Mouse (Mus musculus) liver, embryonic 12.5 days (tissue): ENCODE results near the gene Plce1. TPM values are rescaled to one million over a fixed set of nuclear protein-coding genes. Genes with fewer than 3 reads are reported as not detected.

Experiments
- ATAC-seq: fragments of 200-750 bp; cut with Nextera tagmentation; 2 replicates; pipeline ENCODE4 v1.8.0; 2017; ENCODE audit warnings: moderate number of reproducible peaks, mild to moderate bottlenecking, moderate library complexity
- H3K27ac ChIP-seq: fragments of 300-500 bp; sonication (generic); 2 replicates; pipeline ENCODE4 v1.5.1; 2016; ENCODE audit warnings: mild to moderate bottlenecking
- H3K27me3 ChIP-seq: fragments of 300-500 bp; sonication (generic); replicated peaks from 2 replicates; pipeline ENCODE4 v1.6.1; 2016; ENCODE audit warnings: mild to moderate bottlenecking, moderate library complexity
- H3K36me3 ChIP-seq: fragments of 300-500 bp; sonication (generic); 2 replicates; pipeline ENCODE4 v1.6.1; 2016; ENCODE audit warnings: mild to moderate bottlenecking, moderate library complexity
- H3K4me1 ChIP-seq: fragments of 300-500 bp; sonication (generic); 2 replicates; pipeline ENCODE4 v1.6.1; 2016
- H3K4me2 ChIP-seq: fragments of 300-500 bp; sonication (generic); 2 replicates; pipeline ENCODE4 v1.6.1; 2016; ENCODE audit warnings: mild to moderate bottlenecking, moderate library complexity
- H3K4me3 ChIP-seq: fragments of 300-500 bp; sonication (generic); 2 replicates; pipeline ENCODE4 v1.5.1; 2016; ENCODE audit warnings: mild to moderate bottlenecking, moderate library complexity
- H3K9ac ChIP-seq: fragments of 300-500 bp; sonication (generic); 2 replicates; pipeline ENCODE4 v1.6.1; 2016; ENCODE audit warnings: mild to moderate bottlenecking, moderate library complexity
- H3K9me3 ChIP-seq: fragments of 300-500 bp; sonication (generic); replicated peaks from 2 replicates; pipeline ENCODE4 v1.6.1; 2016; ENCODE audit warnings: mild to moderate bottlenecking, moderate library complexity
- WGBS: fragments of 180-500 bp; shearing (Covaris S2); methylation state at CpG from one replicate; pipeline ENCODE4 v1.1.7; 2016; ENCODE audit not compliant: insufficient replicate concordance; 5-methylcytosine and 5-hydroxymethylcytosine counted together
- polyA plus RNA-seq: library from polyadenylated mRNA; unstranded; fragments of >200 nt; fragmentation: Nextera tagmentation; extraction: Ambion mirVana; gene quantifications from 2 replicates; pipeline ENCODE4 v1.2.1, GENCODE M21; 2016

Plce1 gene
- polyA plus RNA-seq, 1 experiment from 2014 or later = 0.82 TPM

- Histone ChIP-seq H3K27ac (no peak overlapping the region), H3K9me3 (no peaks in the 10 kb centered on the region), H3K36me3 (no peaks in the 10 kb centered on the region), H3K4me1 (no peaks in the 10 kb centered on the region), H3K27me3 (peaks cover 52% of the 10 kb centered on the region), H3K9ac (no peak overlapping the region), H3K4me3 (no peak overlapping the region), H3K4me2 (no peak overlapping the region)
- ATAC-seq = no peak
- 55% methylated on average over 5 of the region's 5 CpGs for WGBS
These were observed 2.6 kb upstream of the Plce1 start for GRCm38 (mm10) chr19:38478286-38478685.

DNA sequence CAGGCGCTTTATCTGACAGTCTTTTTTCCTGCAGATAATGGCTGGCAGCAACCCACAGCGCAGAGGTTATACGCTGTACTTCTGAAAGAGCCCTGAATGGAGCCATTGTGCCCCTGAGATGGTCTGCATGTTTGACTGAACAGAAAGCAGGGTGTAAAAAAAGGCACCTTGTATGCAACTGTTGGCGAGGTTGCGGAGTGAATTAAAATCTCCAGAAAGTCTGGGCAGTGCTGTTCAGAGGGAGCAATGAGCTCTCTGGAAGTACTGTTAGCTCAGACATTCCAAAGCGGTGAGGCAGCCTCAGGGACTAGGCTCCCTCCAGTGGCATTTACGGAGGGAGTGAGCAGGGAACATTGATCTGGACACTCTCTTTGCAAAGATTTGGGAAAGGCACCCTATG, 2.0 kb upstream of the Plce1 start:
- WGBS = 43% methylated on average over 7 of the region's 7 CpGs
- ATAC-seq = no peak
- H3K4me1 ChIP-seq = no peaks in the 10 kb centered on the region
- H3K9ac ChIP-seq = no peak overlapping the region
- no peak overlapping the region for H3K27ac ChIP-seq
- no peak overlapping the region for H3K4me3 ChIP-seq
- H3K36me3 ChIP-seq = no peaks in the 10 kb centered on the region
- no peak overlapping the region for H3K4me2 ChIP-seq
- peaks cover 59% of the 10 kb centered on the region for H3K27me3 ChIP-seq
- no peaks in the 10 kb centered on the region for H3K9me3 ChIP-seq

- Histone ChIP-seq H3K36me3 (no peaks in the 10 kb centered on the region), H3K27me3 (peaks cover 62% of the 10 kb centered on the region), H3K9ac (no peak overlapping the region), H3K9me3 (no peaks in the 10 kb centered on the region), H3K4me3 (no peak overlapping the region), H3K4me1 (no peaks in the 10 kb centered on the region), H3K27ac (no peak overlapping the region), H3K4me2 (no peak overlapping the region)
- 66% methylated on average over 5 of the region's 5 CpGs for WGBS
- ATAC-seq = no peak
These were observed 1.4 kb upstream of the Plce1 start for GRCm38 (mm10) chr19:38479473-38479872.

GRCm38 (mm10) chr19:38480156-38480720, 671 bp upstream of the Plce1 start:
- no peaks in the 10 kb centered on the region for H3K4me1 ChIP-seq
- peak overlapping the region; percentile 54; the same call in 1 of the 2 replicates for H3K4me3 ChIP-seq
- 12% methylated on average over 12 of the region's 12 CpGs for WGBS
- H3K9ac ChIP-seq = no peak overlapping the region
- no peak for ATAC-seq
- H3K27ac ChIP-seq = no peak overlapping the region
- H3K4me2 ChIP-seq = peak overlapping the region; percentile 63
- no peaks in the 10 kb centered on the region for H3K9me3 ChIP-seq
- H3K36me3 ChIP-seq = no peaks in the 10 kb centered on the region
- H3K27me3 ChIP-seq = peaks cover 62% of the 10 kb centered on the region

- Histone ChIP-seq H3K4me2 (peak overlapping the region; percentile 63), H3K9me3 (no peaks in the 10 kb centered on the region), H3K36me3 (no peaks in the 10 kb centered on the region), H3K27me3 (peaks cover 68% of the 10 kb centered on the region), H3K4me3 (no peak overlapping the region), H3K4me1 (no peaks in the 10 kb centered on the region), H3K9ac (no peak overlapping the region), H3K27ac (no peak overlapping the region)
- WGBS = 15% methylated on average over 8 of the region's 8 CpGs
- ATAC-seq = no peak
These were observed 997 bp downstream of the Plce1 start for GRCm38 (mm10) chr19:38481906-38482305.

GRCm38 (mm10) chr19:38482406-38483181, 1.7 kb downstream of the Plce1 start:
- WGBS = 22% methylated on average over 19 of the region's 19 CpGs
- no peak overlapping the region for H3K27ac ChIP-seq
- H3K27me3 ChIP-seq = peaks cover 68% of the 10 kb centered on the region
- no peak overlapping the region for H3K9ac ChIP-seq
- ATAC-seq = no peak
- no peaks in the 10 kb centered on the region for H3K9me3 ChIP-seq
- H3K4me1 ChIP-seq = no peaks in the 10 kb centered on the region
- no peaks in the 10 kb centered on the region for H3K36me3 ChIP-seq
- H3K4me3 ChIP-seq = no peak overlapping the region
- H3K4me2 ChIP-seq = no peak overlapping the region

DNA sequence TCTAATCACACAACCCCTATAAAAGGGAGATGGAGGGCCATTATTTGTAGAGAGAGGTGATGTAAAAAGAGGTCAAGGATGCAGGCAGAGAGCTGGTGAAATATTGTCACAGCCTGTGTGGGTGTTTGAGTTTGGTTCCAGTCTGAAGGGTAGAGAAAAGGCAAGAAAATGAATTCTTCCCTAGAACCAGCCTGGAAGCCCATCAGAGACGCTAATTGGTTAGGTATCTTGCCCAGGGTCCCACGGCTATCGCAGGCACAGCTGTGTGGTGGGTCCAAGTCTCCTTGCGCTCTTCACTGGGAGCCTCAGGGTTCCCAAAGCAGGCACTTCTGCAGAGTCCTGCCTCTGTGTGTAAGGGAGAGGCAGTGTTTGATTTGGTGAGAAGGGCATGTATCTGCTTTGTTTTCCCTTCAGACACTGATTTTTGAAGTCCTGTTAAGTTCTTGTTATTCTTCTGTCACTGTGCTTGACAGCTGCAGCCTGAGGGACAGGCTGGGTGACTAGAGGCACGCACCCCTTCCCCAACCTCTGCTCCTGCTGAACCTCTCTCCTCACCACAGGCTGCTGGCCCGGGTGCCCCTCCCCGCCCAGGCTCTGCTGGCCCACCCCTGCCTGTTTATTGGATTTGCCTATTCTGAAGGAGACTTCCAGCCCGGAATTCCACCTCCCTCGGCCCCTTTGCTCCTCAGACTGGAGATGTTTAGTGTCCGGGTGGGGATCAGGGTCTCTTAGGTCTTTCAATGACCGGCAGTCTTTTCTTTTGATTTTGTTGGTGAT, 5.1 kb downstream of the Plce1 start:
- H3K4me2 ChIP-seq = no peak overlapping the region
- H3K36me3 ChIP-seq = no peaks in the 10 kb centered on the region
- H3K9ac ChIP-seq = no peak overlapping the region
- no peaks in the 10 kb centered on the region for H3K9me3 ChIP-seq
- no peak overlapping the region for H3K4me3 ChIP-seq
- peaks cover 39% of the 10 kb centered on the region for H3K27me3 ChIP-seq
- 28% methylated on average over 11 of the region's 11 CpGs for WGBS
- no peak overlapping the region for H3K27ac ChIP-seq
- ATAC-seq = no peak
- H3K4me1 ChIP-seq = no peaks in the 10 kb centered on the region

GRCm38 (mm10) chr19:38487501-38487900, 6.6 kb downstream of the Plce1 start:
- WGBS = 44% methylated on average over 4 of the region's 4 CpGs
- Histone ChIP-seq H3K4me2 (no peak overlapping the region), H3K9me3 (no peaks in the 10 kb centered on the region), H3K9ac (no peak overlapping the region), H3K4me1 (no peaks in the 10 kb centered on the region), H3K36me3 (no peaks in the 10 kb centered on the region), H3K27ac (no peak overlapping the region), H3K4me3 (no peak overlapping the region), H3K27me3 (peaks cover 23% of the 10 kb centered on the region)
- no peak for ATAC-seq

DNA sequence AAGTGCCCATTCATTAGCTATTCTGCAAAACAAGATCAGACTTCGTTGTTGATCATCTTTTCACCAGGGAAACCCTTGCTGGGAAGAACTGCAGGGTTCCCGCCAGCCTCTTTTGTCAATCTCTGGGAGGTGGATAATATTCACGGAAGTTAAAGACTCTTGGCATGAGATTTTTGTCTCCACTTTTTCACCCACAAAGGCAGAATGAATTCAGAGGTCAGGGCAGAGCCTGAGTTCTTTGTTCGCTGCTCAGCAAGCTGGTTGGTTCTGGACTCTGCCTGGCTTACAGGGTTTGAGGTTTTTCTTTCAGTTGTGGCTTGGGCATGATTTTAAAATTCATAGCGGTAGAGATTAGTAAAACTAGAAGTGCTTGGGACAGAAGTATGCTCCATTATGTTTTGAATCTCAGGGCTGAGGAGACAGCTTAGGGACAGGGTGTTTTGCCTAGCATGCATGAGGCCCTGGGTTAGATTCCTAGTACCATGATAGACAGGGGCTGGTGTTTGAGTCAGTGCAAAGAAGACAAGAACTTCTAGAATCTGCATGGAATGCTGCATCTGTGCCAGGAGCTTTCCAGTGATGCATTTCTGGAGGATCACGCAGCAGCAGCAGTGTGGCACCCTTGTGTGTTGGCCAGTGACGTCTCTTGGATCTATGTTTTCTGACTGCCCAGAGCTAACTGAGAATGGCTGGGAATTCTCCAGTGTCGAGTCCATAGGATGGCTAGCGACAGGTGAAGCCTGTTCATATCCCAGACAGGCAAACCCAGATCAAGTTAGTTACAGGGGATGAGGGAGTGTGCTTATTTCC, 7.4 kb downstream of the Plce1 start:
- no peaks in the 10 kb centered on the region for H3K4me1 ChIP-seq
- H3K27me3 ChIP-seq = peaks cover 15% of the 10 kb centered on the region
- H3K36me3 ChIP-seq = no peaks in the 10 kb centered on the region
- H3K9me3 ChIP-seq = no peaks in the 10 kb centered on the region
- no peak overlapping the region for H3K4me3 ChIP-seq
- WGBS = 58% methylated on average over 9 of the region's 9 CpGs
- ATAC-seq = no peak
- H3K9ac ChIP-seq = no peak overlapping the region
- no peak overlapping the region for H3K27ac ChIP-seq
- H3K4me2 ChIP-seq = no peak overlapping the region

GRCm38 (mm10) chr19:38498233-38498632, 17.3 kb downstream of the Plce1 start:
- H3K4me2 ChIP-seq = no peak overlapping the region
- ATAC-seq = no peak
- no peaks in the 10 kb centered on the region for H3K4me1 ChIP-seq
- H3K4me3 ChIP-seq = no peak overlapping the region
- H3K27ac ChIP-seq = no peak overlapping the region
- no peak overlapping the region for H3K9ac ChIP-seq
- H3K27me3 ChIP-seq = no peaks in the 10 kb centered on the region
- H3K9me3 ChIP-seq = no peaks in the 10 kb centered on the region
- 58% methylated on average over 5 of the region's 5 CpGs for WGBS
- H3K36me3 ChIP-seq = no peaks in the 10 kb centered on the region

GRCm38 (mm10) chr19:38504597-38504996, 23.7 kb downstream of the Plce1 start:
- WGBS = 36% methylated on average over 3 of the region's 3 CpGs
- no peak for ATAC-seq

More at GRCm38 (mm10) chr19:38504597-38504996, 23.7 kb downstream of the Plce1 start:
- Histone ChIP-seq H3K9me3 (no peaks in the 10 kb centered on the region), H3K4me1 (no peaks in the 10 kb centered on the region), H3K27ac (no peak overlapping the region), H3K4me2 (no peak overlapping the region), H3K36me3 (no peaks in the 10 kb centered on the region), H3K27me3 (no peaks in the 10 kb centered on the region), H3K4me3 (no peak overlapping the region), H3K9ac (no peak overlapping the region)
